Mouse (Mus musculus): ENCODE data around the gene Slc25a5.

- TF ChIP-seq CTCF (IDR thresholded peaks at IDR 0.05; ENCODE audit: low read depth) (peak; percentile 79), EP300 (IDR thresholded peaks at IDR 0.05; ENCODE audit: low read depth) (no peak)
These were observed 38.1 kb downstream of the Slc25a5 start for GRCm38 (mm10) chrX:36833397-36834084.
